Mouse (Mus musculus): ENCODE results near the gene Mctp1.

DNA sequence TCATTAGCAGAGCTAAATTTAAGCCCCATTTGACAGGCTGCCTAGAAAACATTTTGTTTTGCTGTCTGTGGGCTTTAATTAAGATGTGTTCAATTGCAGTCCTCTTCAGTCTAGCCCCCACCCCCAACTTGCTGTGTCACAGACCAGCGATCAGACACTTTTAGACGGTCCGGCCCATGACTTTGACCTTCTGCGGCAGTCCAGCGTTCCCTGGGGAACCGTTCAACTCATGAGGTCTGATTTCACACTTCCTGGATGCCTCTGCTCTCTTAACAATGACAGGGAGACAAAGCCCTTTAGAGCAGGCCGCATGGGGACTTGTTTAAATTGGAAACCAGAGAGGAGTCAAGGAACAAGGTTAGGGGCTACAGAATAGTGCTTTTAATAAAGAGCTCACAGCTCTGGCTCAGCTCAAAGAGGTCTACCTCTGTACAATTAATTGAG lies 426.2 kb downstream of the Mctp1 start:
- TF ChIP-seq CTCF (IDR thresholded peaks at IDR 0.05; ENCODE audit: low read depth, low read length) (no peak), POLR2A (IDR thresholded peaks at IDR 0.05; ENCODE audit: borderline replicate concordance, low read depth, low read length) (no peak)
